Mouse (Mus musculus) urinary bladder, postnatal 36 days (tissue): Measurements from ENCODE around the gene Apod.
"Not testable (repeated sequence)": the region's sequence is repeated elsewhere in the genome, so short reads cannot be mapped to it uniquely, and the experiment has no call there.

Experiments
- DNase-seq, 2 experiments: peaks; one replicate each; pipeline ENCODE4 v3.0.0; 2022; ENCODE audit warnings: low spot score in 2 of 2, mixed read lengths in 1 of 2

Apod gene

GRCm38 (mm10) chr16:31321501-31321900 is 6.9 kb upstream of the Apod start:
- no peak for DNase-seq

- DNase-seq, result no peak
Measured at GRCm38 (mm10) chr16:31320954-31321353, 6.3 kb upstream of the Apod start.

GRCm38 (mm10) chr16:31319723-31320122 is 5.1 kb upstream of the Apod start:
- DNase-seq, result not testable (repeated sequence)

- DNase-seq, result no peak
Measured at GRCm38 (mm10) chr16:31319316-31319715, 4.7 kb upstream of the Apod start.

- no peak for DNase-seq
Measured at GRCm38 (mm10) chr16:31318418-31318817, 3.8 kb upstream of the Apod start.

GRCm38 (mm10) chr16:31316246-31317143 is 1.9 kb upstream of the Apod start:
- peak; percentile 47 to 62 for DNase-seq

- DNase-seq, result no peak
Measured at GRCm38 (mm10) chr16:31315294-31315693, 686 bp upstream of the Apod start.

GRCm38 (mm10) chr16:31313611-31314010 is 997 bp downstream of the Apod start:
- DNase-seq, result no peak

- no peak for DNase-seq
Measured at GRCm38 (mm10) chr16:31312296-31312695, 2.3 kb downstream of the Apod start.

- DNase-seq, result no peak
Measured at GRCm38 (mm10) chr16:31305199-31305919, 9.2 kb downstream of the Apod start.

GRCm38 (mm10) chr16:31303276-31303675 is 11.3 kb downstream of the Apod start:
- DNase-seq, result peak in 1 of 2 experiments; percentile 33

GRCm38 (mm10) chr16:31300883-31301532 is 13.6 kb downstream of the Apod start:
- DNase-seq, result no peak

- DNase-seq, result no peak
Measured at GRCm38 (mm10) chr16:31300467-31300866, 14.1 kb downstream of the Apod start.

- no peak for DNase-seq
Measured at GRCm38 (mm10) chr16:31299960-31300353, 14.7 kb downstream of the Apod start.

- no peak for DNase-seq
Measured at GRCm38 (mm10) chr16:31299164-31299959, 15.2 kb downstream of the Apod start.

- DNase-seq, result no peak
Measured at GRCm38 (mm10) chr16:31297113-31297512, 17.5 kb downstream of the Apod start.

GRCm38 (mm10) chr16:31293761-31294160 is 20.8 kb downstream of the Apod start:
- DNase-seq, result no peak

GRCm38 (mm10) chr16:31290751-31291365 is 23.8 kb downstream of the Apod start:
- DNase-seq, result peak in 1 of 2 experiments; percentile 28

- DNase-seq, result peak; percentile 46 to 77
Measured at GRCm38 (mm10) chr16:31290281-31290680, 24.3 kb downstream of the Apod start.

- DNase-seq, result no peak
Measured at GRCm38 (mm10) chr16:31287712-31288111, 26.9 kb downstream of the Apod start.
